Mouse (Mus musculus): ENCODE data around the gene Sgo2b. TPM values are rescaled to one million over a fixed set of nuclear protein-coding genes. Genes with fewer than 3 reads are reported as not detected.

Gene Sgo2b
- not detected for polyA plus RNA-seq (2015; fragmentation: Illumina TruSeq; extraction: RNeasy Lipid Tissue Mini Kit (QIAGEN cat#74804); ENCODE audit: insufficient read depth, low read depth, low replicate concordance)

DNA sequence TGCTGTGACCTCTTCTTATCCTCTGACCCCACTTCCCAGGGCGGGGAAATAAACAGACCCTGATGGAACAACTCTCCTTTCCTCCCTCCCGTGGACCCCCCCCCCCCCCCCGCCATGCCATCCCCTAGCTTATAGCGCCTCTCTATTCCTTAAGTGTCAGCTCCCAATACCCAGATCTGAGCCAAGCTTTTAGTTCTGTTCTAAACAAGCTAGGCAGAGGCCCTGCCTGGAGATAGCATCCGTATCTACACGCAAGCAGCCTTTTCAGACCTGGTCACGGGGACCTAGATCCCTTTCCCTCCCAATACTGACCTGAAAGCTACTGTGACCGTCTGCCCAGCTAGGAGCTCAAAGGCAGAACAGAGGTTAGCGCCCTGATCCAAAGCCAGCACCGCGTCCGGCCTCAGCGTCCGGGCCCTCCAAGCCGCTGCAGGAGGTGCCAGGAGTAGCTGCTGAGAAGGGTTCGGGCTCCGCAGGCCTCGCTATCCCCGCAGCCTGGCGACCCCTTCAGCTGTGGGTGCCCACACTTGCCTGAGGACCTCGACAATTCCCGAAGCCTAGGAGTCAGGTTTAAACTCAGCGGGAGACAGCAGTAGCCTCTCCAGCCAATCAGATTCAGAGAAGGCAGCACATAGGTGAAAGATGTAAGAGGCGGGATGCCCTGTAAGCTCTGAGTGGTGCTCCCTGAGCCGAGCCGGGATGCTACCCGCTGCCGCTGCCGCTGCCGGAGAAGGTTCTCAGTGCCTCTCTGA is at the start of gene Sgo2b:
Gene Sgo2b (minus strand): TSS at position 623 of the 752 bp plus-strand sequence.

Data from pancreas, adult 10 weeks (tissue).